Mouse (Mus musculus) embryonic facial prominence, embryonic 12.5 days (tissue): ENCODE data around the gene Rab3a. TPM values are rescaled to one million over a fixed set of nuclear protein-coding genes. Genes with fewer than 3 reads are reported as not detected.

Source experiments
- ATAC-seq: fragments of 200-750 bp; cut with Nextera tagmentation; 2 replicates; pipeline ENCODE4 v1.8.0; 2017; ENCODE audit not compliant: insufficient number of reproducible peaks, insufficient read depth, low FRiP score, low TSS enrichment
- H3K27ac ChIP-seq: fragments of 300-500 bp; sonication (generic); 2 replicates; pipeline ENCODE4 v1.5.1; 2016; ENCODE audit warnings: mild to moderate bottlenecking
- H3K27me3 ChIP-seq: fragments of 300-500 bp; sonication (generic); 2 replicates; pipeline ENCODE4 v1.6.1; 2016; ENCODE audit warnings: mild to moderate bottlenecking, moderate library complexity
- H3K36me3 ChIP-seq: fragments of 300-500 bp; sonication (generic); 2 replicates; pipeline ENCODE4 v1.6.1; 2016; ENCODE audit warnings: mild to moderate bottlenecking
- H3K4me1 ChIP-seq: fragments of 300-500 bp; sonication (generic); 2 replicates; pipeline ENCODE4 v1.6.1; 2016
- H3K4me2 ChIP-seq: fragments of 300-500 bp; sonication (generic); replicated peaks from 2 replicates; pipeline ENCODE4 v1.6.1; 2016; ENCODE audit warnings: mild to moderate bottlenecking, moderate library complexity
- H3K4me3 ChIP-seq: fragments of 300-500 bp; sonication (generic); 2 replicates; pipeline ENCODE4 v1.5.1; 2016; ENCODE audit warnings: mild to moderate bottlenecking
- H3K9ac ChIP-seq: fragments of 300-500 bp; sonication (generic); 2 replicates; pipeline ENCODE4 v1.6.1; 2016; ENCODE audit warnings: mild to moderate bottlenecking, moderate library complexity
- H3K9me3 ChIP-seq: fragments of 300-500 bp; sonication (generic); 2 replicates; pipeline ENCODE4 v1.6.1; 2016; ENCODE audit warnings: mild to moderate bottlenecking, moderate library complexity
- WGBS: fragments of 180-500 bp; shearing (Covaris S2); methylation state at CpG from one replicate; pipeline ENCODE4 v1.1.7; 2016; 5-methylcytosine and 5-hydroxymethylcytosine counted together
- polyA plus RNA-seq: library from polyadenylated mRNA; unstranded; fragments of >200 nt; fragmentation: Nextera tagmentation; extraction: Ambion mirVana; gene quantifications from 2 replicates; pipeline ENCODE4 v1.2.1, GENCODE M21; 2016

The Rab3a gene
- 27.0 and 27.6 TPM in 2 replicates for polyA plus RNA-seq

DNA sequence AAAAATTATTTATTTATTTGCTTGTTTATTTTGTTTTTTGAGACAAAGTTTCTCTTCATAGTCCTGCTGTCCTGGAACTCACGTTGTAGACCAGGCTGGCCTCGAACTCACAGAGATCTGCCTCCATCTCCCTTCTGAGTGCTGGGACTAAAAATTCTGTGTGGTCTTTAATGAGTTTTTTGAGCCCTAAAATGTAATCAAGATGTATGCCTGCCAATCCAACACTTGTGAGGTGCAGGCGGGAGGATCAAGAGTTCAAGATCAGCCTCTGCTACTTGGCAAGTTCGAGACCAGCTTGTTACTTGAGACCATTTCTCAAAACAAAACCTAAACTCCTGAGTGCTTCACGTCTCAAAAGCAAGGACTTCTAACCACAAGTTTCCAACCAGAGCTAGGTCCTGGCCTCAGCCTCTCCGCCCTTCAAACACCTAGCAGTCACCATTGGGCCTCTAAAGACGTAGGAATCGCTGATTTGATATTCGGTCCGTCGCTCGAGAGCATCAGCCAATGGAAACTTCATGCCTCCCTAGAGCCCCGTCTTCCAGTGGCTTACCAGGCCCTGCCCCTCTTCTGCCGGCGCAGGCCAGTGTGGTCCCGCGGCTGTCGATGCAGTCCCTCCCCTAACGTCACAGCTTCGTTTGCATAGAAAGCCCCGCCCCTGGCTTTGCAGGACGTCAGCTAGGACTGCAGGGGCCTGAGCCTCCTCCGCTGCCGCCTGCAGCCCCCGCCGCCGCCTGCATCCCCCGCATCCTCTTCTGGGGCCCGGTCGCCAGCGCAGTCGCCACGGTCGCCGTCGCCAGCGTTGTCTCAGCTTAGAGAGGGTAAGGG, at the start of gene Rab3a:
Rab3a (plus strand) TSS at position 637 of the 828 bp plus-strand sequence.
- 8% methylated on average over 36 of the region's 37 CpGs for WGBS
- Histone ChIP-seq H3K36me3 (peaks cover 22% of the 10 kb centered on the region; the same call in 1 of the 2 replicates), H3K4me2 (peak within 1 kb of the TSS; percentile 97), H3K27ac (peak within 1 kb of the TSS; percentile 66), H3K4me3 (peak within 1 kb of the TSS; percentile 57), H3K9ac (peak within 1 kb of the TSS; percentile 72), H3K9me3 (no peaks in the 10 kb centered on the region), H3K27me3 (peaks cover 3% of the 10 kb centered on the region; the same call in 1 of the 2 replicates), H3K4me1 (peaks cover 25% of the 10 kb centered on the region)
- ATAC-seq: peak; percentile 98

GRCm38 (mm10) chr8:70708281-70708680, 46.2 kb upstream of the Rab3a start:
- no peak overlapping the region for H3K4me3 ChIP-seq
- H3K9ac ChIP-seq: no peak overlapping the region
- no peak for ATAC-seq
- peaks cover 3% of the 10 kb centered on the region; the same call in 1 of the 2 replicates for H3K36me3 ChIP-seq
- no peak overlapping the region for H3K4me2 ChIP-seq
- H3K4me1 ChIP-seq: no peaks in the 10 kb centered on the region
- H3K27me3 ChIP-seq: no peaks in the 10 kb centered on the region
- H3K9me3 ChIP-seq: no peaks in the 10 kb centered on the region
- 90% methylated on average over 14 of the region's 14 CpGs for WGBS
- H3K27ac ChIP-seq: no peak overlapping the region

GRCm38 (mm10) chr8:70709794-70710193, 44.7 kb upstream of the Rab3a start:
- Histone ChIP-seq H3K9me3 (no peaks in the 10 kb centered on the region), H3K4me3 (no peak overlapping the region), H3K4me1 (no peaks in the 10 kb centered on the region), H3K36me3 (no peaks in the 10 kb centered on the region), H3K9ac (no peak overlapping the region), H3K4me2 (no peak overlapping the region), H3K27ac (no peak overlapping the region), H3K27me3 (no peaks in the 10 kb centered on the region)
- WGBS: 85% methylated on average over 9 of the region's 9 CpGs
- no peak for ATAC-seq

- WGBS: 92% methylated on average over 1 of the region's 1 CpGs
- Histone ChIP-seq H3K27me3 (no peaks in the 10 kb centered on the region), H3K27ac (no peak overlapping the region), H3K4me3 (no peak overlapping the region), H3K4me2 (no peak overlapping the region), H3K36me3 (no peaks in the 10 kb centered on the region), H3K9me3 (no peaks in the 10 kb centered on the region), H3K9ac (no peak overlapping the region), H3K4me1 (no peaks in the 10 kb centered on the region)
- no peak for ATAC-seq
Observed at GRCm38 (mm10) chr8:70710296-70710695, 44.2 kb upstream of the Rab3a start.

- Histone ChIP-seq H3K36me3 (no peaks in the 10 kb centered on the region), H3K27ac (no peak overlapping the region), H3K4me3 (no peak overlapping the region), H3K27me3 (no peaks in the 10 kb centered on the region), H3K4me2 (no peak overlapping the region), H3K9me3 (no peaks in the 10 kb centered on the region), H3K9ac (no peak overlapping the region), H3K4me1 (no peaks in the 10 kb centered on the region)
- ATAC-seq: no peak
- 75% methylated on average over 11 of the region's 11 CpGs for WGBS
Observed at GRCm38 (mm10) chr8:70711041-70711440, 43.4 kb upstream of the Rab3a start.

GRCm38 (mm10) chr8:70713991-70714390, 40.5 kb upstream of the Rab3a start:
- peaks cover 3% of the 10 kb centered on the region; the same call in 1 of the 2 replicates for H3K27me3 ChIP-seq
- H3K4me3 ChIP-seq: no peak overlapping the region
- no peaks in the 10 kb centered on the region for H3K4me1 ChIP-seq
- H3K9ac ChIP-seq: no peak overlapping the region
- H3K27ac ChIP-seq: no peak overlapping the region
- 71% methylated on average over 7 of the region's 7 CpGs for WGBS
- no peaks in the 10 kb centered on the region for H3K36me3 ChIP-seq
- H3K9me3 ChIP-seq: no peaks in the 10 kb centered on the region
- no peak for ATAC-seq
- H3K4me2 ChIP-seq: no peak overlapping the region

GRCm38 (mm10) chr8:70715086-70715485, 39.4 kb upstream of the Rab3a start:
- no peak overlapping the region for H3K27ac ChIP-seq
- H3K4me2 ChIP-seq: no peak overlapping the region
- WGBS: 63% methylated on average over 2 of the region's 2 CpGs
- no peak overlapping the region for H3K9ac ChIP-seq
- no peak for ATAC-seq
- H3K36me3 ChIP-seq: no peaks in the 10 kb centered on the region
- H3K27me3 ChIP-seq: peaks cover 3% of the 10 kb centered on the region; the same call in 1 of the 2 replicates
- H3K4me3 ChIP-seq: no peak overlapping the region
- H3K9me3 ChIP-seq: no peaks in the 10 kb centered on the region
- no peaks in the 10 kb centered on the region for H3K4me1 ChIP-seq

DNA sequence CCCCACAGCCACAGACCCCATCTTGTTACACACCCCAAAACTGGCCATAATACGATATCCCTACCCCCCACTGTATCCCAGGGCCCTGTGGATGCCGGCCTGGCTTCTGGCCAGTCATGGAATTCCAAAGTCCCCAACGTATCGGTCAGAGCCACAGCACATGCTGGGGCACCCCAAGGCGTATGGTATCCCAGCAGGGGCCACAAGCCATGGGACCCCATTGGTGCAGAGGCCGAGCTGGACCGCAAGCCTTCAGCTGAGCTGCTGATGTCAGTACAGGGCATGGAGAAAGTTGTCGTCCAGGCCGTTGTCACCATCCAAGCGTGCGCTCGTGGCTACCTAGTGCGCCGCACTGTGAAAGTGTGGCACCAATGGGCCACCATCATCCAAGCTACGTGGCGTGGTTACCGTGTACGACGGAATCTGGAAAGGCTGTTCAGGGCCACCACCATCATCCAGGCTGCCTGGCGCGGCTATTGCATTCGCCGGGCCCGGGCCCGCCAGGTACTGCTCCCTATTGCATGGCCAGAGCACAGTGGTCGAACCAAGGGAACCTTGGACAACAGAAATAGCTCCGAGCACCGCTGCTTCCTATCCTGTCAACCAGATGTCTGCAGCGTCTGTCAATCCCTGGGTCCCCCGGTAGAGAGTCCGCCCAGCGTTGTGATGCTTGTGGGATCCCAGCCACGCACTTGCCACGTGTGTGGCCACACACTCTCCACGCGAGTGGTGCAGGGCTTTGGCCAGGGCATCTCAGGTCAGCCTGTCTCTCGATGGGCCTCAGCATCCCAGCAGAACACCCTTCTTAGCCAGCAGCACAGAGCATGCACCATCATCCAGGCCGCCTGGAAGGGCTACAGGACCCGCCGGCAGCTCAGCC, 37.7 kb upstream of the Rab3a start:
- no peak overlapping the region for H3K9ac ChIP-seq
- ATAC-seq: no peak
- 86% methylated on average over 40 of the region's 40 CpGs for WGBS

GRCm38 (mm10) chr8:70718297-70718696, 36.2 kb upstream of the Rab3a start, which contains the start of gene Gm3336:
Gene Gm3336, plus strand, starts transcription at chr8:70718543.
- Histone ChIP-seq H3K4me2 (no peak within 1 kb of the TSS), H3K4me1 (no peaks in the 10 kb centered on the region), H3K27me3 (peaks cover 3% of the 10 kb centered on the region; the same call in 1 of the 2 replicates), H3K36me3 (no peaks in the 10 kb centered on the region), H3K27ac (no peak within 1 kb of the TSS), H3K9me3 (no peaks in the 10 kb centered on the region), H3K9ac (no peak within 1 kb of the TSS), H3K4me3 (no peak within 1 kb of the TSS)
- WGBS: 2% methylated on average over 19 of the region's 19 CpGs
- ATAC-seq: no peak

More for the DNA sequence above, 37.7 kb upstream of the Rab3a start:
- H3K36me3 ChIP-seq: no peaks in the 10 kb centered on the region
- H3K9me3 ChIP-seq: no peaks in the 10 kb centered on the region
- H3K4me2 ChIP-seq: no peak overlapping the region
- no peaks in the 10 kb centered on the region for H3K4me1 ChIP-seq
- H3K27ac ChIP-seq: no peak overlapping the region
- H3K4me3 ChIP-seq: no peak overlapping the region
- peaks cover 3% of the 10 kb centered on the region; the same call in 1 of the 2 replicates for H3K27me3 ChIP-seq

GRCm38 (mm10) chr8:70719796-70720270, 34.6 kb upstream of the Rab3a start:
- H3K4me2 ChIP-seq: no peak overlapping the region
- 64% methylated on average over 9 of the region's 9 CpGs for WGBS
- no peaks in the 10 kb centered on the region for H3K4me1 ChIP-seq
- no peak overlapping the region for H3K27ac ChIP-seq
- H3K36me3 ChIP-seq: no peaks in the 10 kb centered on the region
- ATAC-seq: no peak
- H3K9ac ChIP-seq: no peak overlapping the region
- H3K9me3 ChIP-seq: no peaks in the 10 kb centered on the region
- no peak overlapping the region for H3K4me3 ChIP-seq
- peaks cover 3% of the 10 kb centered on the region; the same call in 1 of the 2 replicates for H3K27me3 ChIP-seq

DNA sequence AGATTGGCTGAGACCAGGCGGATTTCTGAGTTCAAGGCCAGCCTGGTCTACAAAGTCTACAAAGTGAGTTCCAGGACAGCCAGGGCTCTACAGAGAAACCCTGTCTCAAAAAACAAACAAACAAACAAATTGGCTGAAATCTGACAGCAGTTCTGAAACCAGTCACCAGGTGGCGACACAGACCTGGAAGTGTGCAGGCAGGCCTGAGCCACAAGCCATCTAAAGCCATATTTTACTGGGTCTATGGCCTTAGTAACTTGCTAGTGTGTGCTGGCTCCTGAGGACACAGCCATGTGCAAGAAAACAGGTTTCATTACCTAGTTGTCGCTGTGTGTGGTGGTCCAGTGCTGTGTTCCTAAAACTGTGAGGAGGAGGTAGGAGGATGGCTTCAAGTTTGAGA, 33.7 kb upstream of the Rab3a start:
- H3K36me3 ChIP-seq: no peaks in the 10 kb centered on the region
- 3% methylated on average over 3 of the region's 3 CpGs for WGBS
- no peak overlapping the region for H3K4me3 ChIP-seq
- no peaks in the 10 kb centered on the region for H3K9me3 ChIP-seq
- H3K27me3 ChIP-seq: peaks cover 3% of the 10 kb centered on the region; the same call in 1 of the 2 replicates
- H3K27ac ChIP-seq: no peak overlapping the region
- H3K4me1 ChIP-seq: no peaks in the 10 kb centered on the region
- ATAC-seq: 0 out of 2 replicates have a peak, but pooled peaks have one; percentile 8
- no peak overlapping the region for H3K4me2 ChIP-seq
- H3K9ac ChIP-seq: no peak overlapping the region
